Mouse (Mus musculus): ENCODE measurements around the gene Pcbp2. TPM values are rescaled to one million over a fixed set of nuclear protein-coding genes. Genes with fewer than 3 reads are reported as not detected.

Pcbp2 gene
- polyA plus RNA-seq, 1 experiment from 2014 or later: 90.7 TPM

GRCm38 (mm10) chr15:102432046-102432445 lies 38.3 kb upstream of the Pcbp2 start:
- ATAC-seq (ENCODE audit: low FRiP score, low TSS enrichment) (no peak), DNase-seq (ENCODE audit: low spot score) (no peak)
- H3K4me3 ChIP-seq (ENCODE audit: low read depth, low read length): no peak overlapping the region
- H3K27me3 ChIP-seq (ENCODE audit: control insufficient read depth, insufficient read depth, low read length): no peaks in the 10 kb centered on the region
- H3K36me3 ChIP-seq (ENCODE audit: control insufficient read depth, insufficient read depth, low read length): peaks cover 10% of the 10 kb centered on the region
- H3K4me1 ChIP-seq (replicated peaks; ENCODE audit: control insufficient read depth, insufficient read depth): no peaks in the 10 kb centered on the region
- no peak overlapping the region for H3K9ac ChIP-seq (ENCODE audit: low read length)
- no peak for TF ChIP-seq EP300 (optimal IDR thresholded peaks at IDR 0.05)
- TF ChIP-seq CTCF (IDR thresholded peaks at IDR 0.05; ENCODE audit: low read depth): no peak
- no peaks in the 10 kb centered on the region for H3K9me3 ChIP-seq (ENCODE audit: control insufficient read depth, low read length)
- 85% methylated on average over 1 of the region's 1 CpGs for WGBS
- H3K27ac ChIP-seq (replicated peaks): no peak overlapping the region
- no peak overlapping the region for H3K4me2 ChIP-seq (replicated peaks; ENCODE audit: low read depth)

- ATAC-seq (ENCODE audit: low FRiP score, low TSS enrichment): no peak
- DNase-seq (ENCODE audit: low spot score): no peak
Observed at GRCm38 (mm10) chr15:102433173-102433572, 37.2 kb upstream of the Pcbp2 start.

GRCm38 (mm10) chr15:102442490-102442889 lies 27.8 kb upstream of the Pcbp2 start:
- ATAC-seq (ENCODE audit: low FRiP score, low TSS enrichment) (peak; percentile 67; the same call in 1 of the 2 replicates), DNase-seq (ENCODE audit: low spot score) (peak; percentile 90)
- H3K4me3 ChIP-seq (ENCODE audit: low read depth, low read length): no peak overlapping the region
- H3K9me3 ChIP-seq (ENCODE audit: control insufficient read depth, low read length): no peaks in the 10 kb centered on the region
- no peaks in the 10 kb centered on the region for H3K36me3 ChIP-seq (ENCODE audit: control insufficient read depth, insufficient read depth, low read length)
- no peak overlapping the region for H3K9ac ChIP-seq (ENCODE audit: low read length)
- H3K27ac ChIP-seq (replicated peaks): no peak overlapping the region
- TF ChIP-seq EP300 (optimal IDR thresholded peaks at IDR 0.05) (no peak), CTCF (IDR thresholded peaks at IDR 0.05; ENCODE audit: low read depth) (peak; percentile 86)
- no peaks in the 10 kb centered on the region for H3K27me3 ChIP-seq (ENCODE audit: control insufficient read depth, insufficient read depth, low read length)
- no peaks in the 10 kb centered on the region for H3K4me1 ChIP-seq (replicated peaks; ENCODE audit: control insufficient read depth, insufficient read depth)
- WGBS: 50% methylated on average over 2 of the region's 2 CpGs
- no peak overlapping the region for H3K4me2 ChIP-seq (replicated peaks; ENCODE audit: low read depth)

More at GRCm38 (mm10) chr15:102433173-102433572, 37.2 kb upstream of the Pcbp2 start:
- H3K9me3 ChIP-seq (ENCODE audit: control insufficient read depth, low read length): no peaks in the 10 kb centered on the region
- H3K4me2 ChIP-seq (replicated peaks; ENCODE audit: low read depth): no peak overlapping the region
- no peaks in the 10 kb centered on the region for H3K4me1 ChIP-seq (replicated peaks; ENCODE audit: control insufficient read depth, insufficient read depth)
- no peaks in the 10 kb centered on the region for H3K27me3 ChIP-seq (ENCODE audit: control insufficient read depth, insufficient read depth, low read length)
- no peak overlapping the region for H3K9ac ChIP-seq (ENCODE audit: low read length)
- no peak for TF ChIP-seq EP300 (optimal IDR thresholded peaks at IDR 0.05)
- no peak for TF ChIP-seq CTCF (IDR thresholded peaks at IDR 0.05; ENCODE audit: low read depth)
- no peak overlapping the region for H3K4me3 ChIP-seq (ENCODE audit: low read depth, low read length)
- 89% methylated on average over 4 of the region's 4 CpGs for WGBS
- H3K27ac ChIP-seq (replicated peaks): no peak overlapping the region
- peaks cover 10% of the 10 kb centered on the region for H3K36me3 ChIP-seq (ENCODE audit: control insufficient read depth, insufficient read depth, low read length)

GRCm38 (mm10) chr15:102445146-102445545 lies 25.2 kb upstream of the Pcbp2 start, which contains the start of gene Amhr2:
TSS of gene Amhr2 (plus strand) at chr15:102445367.
- WGBS: 59% methylated on average over 8 of the region's 8 CpGs
- H3K9me3 ChIP-seq (ENCODE audit: control insufficient read depth, low read length): no peaks in the 10 kb centered on the region
- TF ChIP-seq EP300 (optimal IDR thresholded peaks at IDR 0.05) (no peak), CTCF (IDR thresholded peaks at IDR 0.05; ENCODE audit: low read depth) (no peak)
- no peak within 1 kb of the TSS for H3K4me2 ChIP-seq (replicated peaks; ENCODE audit: low read depth)
- ATAC-seq (ENCODE audit: low FRiP score, low TSS enrichment) (no peak), DNase-seq (ENCODE audit: low spot score) (no peak)
- no peak within 1 kb of the TSS for H3K9ac ChIP-seq (ENCODE audit: low read length)
- H3K27ac ChIP-seq (replicated peaks): no peak within 1 kb of the TSS
- no peaks in the 10 kb centered on the region for H3K36me3 ChIP-seq (ENCODE audit: control insufficient read depth, insufficient read depth, low read length)
- H3K27me3 ChIP-seq (ENCODE audit: control insufficient read depth, insufficient read depth, low read length): no peaks in the 10 kb centered on the region
- H3K4me3 ChIP-seq (ENCODE audit: low read depth, low read length): no peak within 1 kb of the TSS
- H3K4me1 ChIP-seq (replicated peaks; ENCODE audit: control insufficient read depth, insufficient read depth): no peaks in the 10 kb centered on the region

GRCm38 (mm10) chr15:102446448-102446847 lies 23.9 kb upstream of the Pcbp2 start:
- Histone ChIP-seq H3K4me2 (replicated peaks; ENCODE audit: low read depth) (no peak overlapping the region), H3K27me3 (ENCODE audit: control insufficient read depth, insufficient read depth, low read length) (no peaks in the 10 kb centered on the region), H3K36me3 (ENCODE audit: control insufficient read depth, insufficient read depth, low read length) (no peaks in the 10 kb centered on the region), H3K27ac (replicated peaks) (no peak overlapping the region), H3K4me3 (ENCODE audit: low read depth, low read length) (no peak overlapping the region), H3K9ac (ENCODE audit: low read length) (no peak overlapping the region), H3K4me1 (replicated peaks; ENCODE audit: control insufficient read depth, insufficient read depth) (no peaks in the 10 kb centered on the region), H3K9me3 (ENCODE audit: control insufficient read depth, low read length) (no peaks in the 10 kb centered on the region)
- whole genome bisulfite sequencing: 29% methylated on average over 5 of the region's 6 CpGs
- DNase-seq (ENCODE audit: low spot score) (no peak), ATAC-seq (ENCODE audit: low FRiP score, low TSS enrichment) (no peak)
- TF ChIP-seq CTCF (IDR thresholded peaks at IDR 0.05; ENCODE audit: low read depth): no peak

GRCm38 (mm10) chr15:102449366-102449765 lies 21.0 kb upstream of the Pcbp2 start:
- no peak for ATAC-seq (ENCODE audit: low FRiP score, low TSS enrichment)
- TF ChIP-seq EP300 (optimal IDR thresholded peaks at IDR 0.05) (no peak), CTCF (IDR thresholded peaks at IDR 0.05; ENCODE audit: low read depth) (no peak)
- Histone ChIP-seq H3K9me3 (ENCODE audit: control insufficient read depth, low read length) (no peaks in the 10 kb centered on the region), H3K27me3 (ENCODE audit: control insufficient read depth, insufficient read depth, low read length) (no peaks in the 10 kb centered on the region), H3K4me1 (replicated peaks; ENCODE audit: control insufficient read depth, insufficient read depth) (no peaks in the 10 kb centered on the region), H3K4me2 (replicated peaks; ENCODE audit: low read depth) (no peak overlapping the region), H3K9ac (ENCODE audit: low read length) (no peak overlapping the region), H3K4me3 (ENCODE audit: low read depth, low read length) (no peak overlapping the region), H3K27ac (replicated peaks) (no peak overlapping the region), H3K36me3 (ENCODE audit: control insufficient read depth, insufficient read depth, low read length) (no peaks in the 10 kb centered on the region)
- DNase-seq (ENCODE audit: low spot score): no peak
- 52% methylated on average over 8 of the region's 8 CpGs for WGBS
